Mouse (Mus musculus) embryonic fibroblast, embryonic 13.5 days (primary cell): ENCODE measurements around the gene Def8. TPM values are rescaled to one million over a fixed set of nuclear protein-coding genes. Genes with fewer than 3 reads are reported as not detected.

ENCODE experiments used
- H3K27ac ChIP-seq: 2 replicates; pipeline ENCODE4 v1.5.1; 2012; ENCODE audit warnings: low read length, control low read depth, inconsistent platforms; ENCODE audit not compliant: insufficient read depth
- H3K4me1 ChIP-seq: 2 replicates; pipeline ENCODE4 v1.6.1; 2011; ENCODE audit warnings: low read length; ENCODE audit not compliant: control insufficient read depth, insufficient read depth
- H3K4me3 ChIP-seq: 2 replicates; pipeline ENCODE4 v1.5.1; 2011; ENCODE audit warnings: mild to moderate bottlenecking, control low read depth, low read length; ENCODE audit not compliant: insufficient read depth
- CTCF ChIP-seq: IDR thresholded peaks from 2 replicates; pipeline ENCODE4 v1.5.1; 2011; ENCODE audit warnings: mild to moderate bottlenecking, control low read depth, low read length, moderate library complexity, borderline replicate concordance; ENCODE audit not compliant: insufficient read depth
- POLR2A ChIP-seq: IDR thresholded peaks from 2 replicates; pipeline ENCODE4 v1.6.1; 2011; ENCODE audit warnings: low read depth, mild to moderate bottlenecking, control low read depth, low read length, moderate library complexity
- polyA plus RNA-seq: library from polyadenylated mRNA; stranded (reverse); fragments of >200 nt; gene quantifications from 2 replicates; pipeline ENCODE4 v1.2.4, GENCODE M21; 2011; ENCODE audit warnings: low read depth; ENCODE audit not compliant: missing spikeins, insufficient read length

Def8 gene
- polyA plus RNA-seq, 1 experiment = 36.4 TPM

GRCm38 (mm10) chr8:123398308-123398707 lies 25.0 kb upstream of the Def8 start:
- no peak overlapping the region for H3K27ac ChIP-seq
- H3K4me1 ChIP-seq = no peaks in the 10 kb centered on the region
- H3K4me3 ChIP-seq = no peak overlapping the region
- TF ChIP-seq CTCF = no peak
- no peak for TF ChIP-seq POLR2A

GRCm38 (mm10) chr8:123401936-123402335 lies 21.4 kb upstream of the Def8 start:
- TF ChIP-seq CTCF (no peak), POLR2A (no peak)
- H3K27ac ChIP-seq = no peak overlapping the region
- H3K4me3 ChIP-seq = no peak overlapping the region
- no peaks in the 10 kb centered on the region for H3K4me1 ChIP-seq

DNA sequence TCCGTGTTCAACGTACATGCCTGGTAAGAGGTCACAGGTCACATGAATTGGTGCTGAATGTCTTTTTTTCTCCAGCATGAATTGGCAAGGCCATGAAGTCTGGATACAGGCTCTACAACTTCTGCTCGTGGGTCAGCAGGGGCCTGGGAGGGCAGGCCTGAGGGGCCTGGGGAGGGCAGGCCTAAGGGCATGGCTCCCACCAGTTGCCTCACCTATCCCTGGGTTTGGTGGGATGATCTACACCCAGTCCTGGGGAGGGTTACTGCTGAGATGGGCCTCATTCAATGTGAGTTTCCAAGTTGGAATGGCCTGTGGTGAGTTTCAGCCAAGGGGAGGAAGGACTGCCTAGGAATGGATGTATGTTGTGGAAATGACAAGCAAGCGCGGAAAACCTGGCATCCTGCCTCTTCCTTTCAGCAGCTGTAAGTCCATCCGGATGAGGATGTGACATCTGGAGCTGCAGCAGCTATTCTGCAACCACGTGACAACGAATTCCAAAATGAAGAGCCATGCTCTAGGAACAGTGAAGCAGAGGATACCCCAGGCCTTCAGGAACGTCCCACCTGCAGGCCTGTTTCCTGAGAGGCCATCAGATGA lies 20.5 kb upstream of the Def8 start:
- no peak overlapping the region for H3K27ac ChIP-seq
- no peak for TF ChIP-seq CTCF
- H3K4me1 ChIP-seq = no peaks in the 10 kb centered on the region
- H3K4me3 ChIP-seq = no peak overlapping the region

DNA sequence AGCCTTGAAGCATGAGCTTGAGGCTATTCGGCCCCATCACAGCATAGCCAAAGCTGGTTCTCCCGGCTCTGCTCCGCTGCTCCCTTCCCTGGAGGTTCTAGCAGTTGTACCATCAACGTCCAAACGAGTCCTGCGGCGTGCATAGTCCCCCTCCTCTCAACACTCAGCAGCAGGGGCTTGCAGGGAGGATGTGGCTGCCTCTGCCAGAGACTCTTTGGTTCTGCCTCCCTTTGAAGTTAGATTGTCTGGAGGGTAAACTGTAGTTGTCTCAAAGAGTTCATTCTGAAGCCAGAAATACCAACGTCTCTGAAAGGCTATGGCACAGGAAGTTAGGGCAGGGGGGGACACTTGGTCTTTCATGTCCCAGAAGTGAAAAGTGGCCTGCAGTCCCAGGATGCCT lies 18.8 kb upstream of the Def8 start:
- Histone ChIP-seq H3K27ac (no peak overlapping the region), H3K4me1 (0 out of 2 replicates have a peak, but pooled peaks cover 3% of the 10 kb centered on the region), H3K4me3 (no peak overlapping the region)
- TF ChIP-seq POLR2A (no peak), CTCF (no peak)

GRCm38 (mm10) chr8:123406786-123407185 lies 16.5 kb upstream of the Def8 start, which contains the start of gene Mc1r:
Gene Mc1r, plus strand, starts transcription at chr8:123407107.
- Histone ChIP-seq H3K27ac (no peak within 1 kb of the TSS), H3K4me3 (no peak within 1 kb of the TSS), H3K4me1 (peaks cover 15% of the 10 kb centered on the region)
- TF ChIP-seq POLR2A = no peak
- peak; percentile 59; the same call in 1 of the 2 replicates for TF ChIP-seq CTCF

DNA sequence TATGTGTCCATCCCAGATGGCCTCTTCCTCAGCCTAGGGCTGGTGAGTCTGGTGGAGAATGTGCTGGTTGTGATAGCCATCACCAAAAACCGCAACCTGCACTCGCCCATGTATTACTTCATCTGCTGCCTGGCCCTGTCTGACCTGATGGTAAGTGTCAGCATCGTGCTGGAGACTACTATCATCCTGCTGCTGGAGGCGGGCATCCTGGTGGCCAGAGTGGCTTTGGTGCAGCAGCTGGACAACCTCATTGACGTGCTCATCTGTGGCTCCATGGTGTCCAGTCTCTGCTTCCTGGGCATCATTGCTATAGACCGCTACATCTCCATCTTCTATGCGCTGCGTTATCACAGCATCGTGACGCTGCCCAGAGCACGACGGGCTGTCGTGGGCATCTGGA lies 15.7 kb upstream of the Def8 start:
- no peak overlapping the region for H3K4me3 ChIP-seq
- no peak overlapping the region for H3K27ac ChIP-seq
- no peak for TF ChIP-seq POLR2A
- TF ChIP-seq CTCF = no peak
- H3K4me1 ChIP-seq = peaks cover 15% of the 10 kb centered on the region

- H3K27ac ChIP-seq = no peak overlapping the region
- TF ChIP-seq CTCF = no peak
- TF ChIP-seq POLR2A = no peak
- no peak overlapping the region for H3K4me3 ChIP-seq
- peaks cover 15% of the 10 kb centered on the region for H3K4me1 ChIP-seq
Measured at GRCm38 (mm10) chr8:123408586-123409544, 14.5 kb upstream of the Def8 start.

- Histone ChIP-seq H3K4me3 (no peak overlapping the region), H3K27ac (0 out of 2 replicates have a peak overlapping the region, but pooled peaks have one; percentile 3)
- TF ChIP-seq CTCF = no peak
- no peak for TF ChIP-seq POLR2A
Measured at GRCm38 (mm10) chr8:123410049-123410587, 13.2 kb upstream of the Def8 start.

GRCm38 (mm10) chr8:123410788-123411187 lies 12.5 kb upstream of the Def8 start:
- TF ChIP-seq CTCF = no peak
- no peak for TF ChIP-seq POLR2A
- Histone ChIP-seq H3K4me3 (peak overlapping the region; percentile 33), H3K27ac (no peak overlapping the region), H3K4me1 (peaks cover 15% of the 10 kb centered on the region)

More at GRCm38 (mm10) chr8:123410049-123410587, 13.2 kb upstream of the Def8 start:
- peaks cover 15% of the 10 kb centered on the region for H3K4me1 ChIP-seq
